Mouse (Mus musculus) heart, embryonic 14.5 days (tissue): Measurements from ENCODE around the gene Nfe2. TPM values are rescaled to one million over a fixed set of nuclear protein-coding genes. Genes with fewer than 3 reads are reported as not detected.
A peak's percentile ranks its signal among the peaks of the same experiment; 100 is the strongest.

Experiments used
- ATAC-seq: fragments of 200-750 bp; cut with Nextera tagmentation; 2 replicates; pipeline ENCODE4 v1.8.0; 2017; ENCODE audit warnings: low read depth, moderate TSS enrichment; ENCODE audit not compliant: insufficient number of reproducible peaks, insufficient read depth, low FRiP score
- H3K27ac ChIP-seq, 2 experiments: fragments of 200-500 bp in 1 of 2; fragments of 300-500 bp in 1 of 2; sonication (generic) in 1 of 2; replicated peaks in 1 of 2; 2 replicates each; pipeline ENCODE4 v1.5.1; 2012 to 2014; ENCODE audit warnings: low read depth in 2 of 2, low read length in 2 of 2, control low read depth in 1 of 2, mild to moderate bottlenecking in 1 of 2, mixed read lengths in 1 of 2; ENCODE audit not compliant: control insufficient read depth in 1 of 2, insufficient read depth in 1 of 2
- H3K27me3 ChIP-seq: fragments of 300-500 bp; sonication (generic); 2 replicates; pipeline ENCODE4 v1.6.1; 2014; ENCODE audit warnings: mild to moderate bottlenecking, low read length, control low read depth; ENCODE audit not compliant: control insufficient read depth, insufficient read depth
- H3K36me3 ChIP-seq: fragments of 300-500 bp; sonication (generic); 2 replicates; pipeline ENCODE4 v1.6.1; 2014; ENCODE audit warnings: mild to moderate bottlenecking, control low read depth, low read length, mixed read lengths; ENCODE audit not compliant: control insufficient read depth, insufficient read depth
- H3K4me1 ChIP-seq, 2 experiments: fragments of 200-500 bp in 1 of 2; fragments of 300-500 bp in 1 of 2; sonication (generic) in 1 of 2; 2 replicates each; pipeline ENCODE4 v1.6.1; 2012 to 2014; ENCODE audit warnings: low read length in 2 of 2, control low read depth in 1 of 2, mixed read lengths in 1 of 2; ENCODE audit not compliant: control insufficient read depth in 2 of 2, insufficient read depth in 2 of 2
- H3K4me2 ChIP-seq: fragments of 300-500 bp; sonication (generic); 2 replicates; pipeline ENCODE4 v1.6.1; 2014; ENCODE audit warnings: mild to moderate bottlenecking, low read length
- H3K4me3 ChIP-seq, 2 experiments: fragments of 200-500 bp in 1 of 2; fragments of 300-500 bp in 1 of 2; sonication (generic) in 1 of 2; 2 replicates each; pipeline ENCODE4 v1.5.1; 2012 to 2014; ENCODE audit warnings: low read length in 2 of 2, mild to moderate bottlenecking in 2 of 2, control low read depth in 1 of 2, low read depth in 1 of 2, moderate library complexity in 1 of 2; ENCODE audit not compliant: control insufficient read depth in 1 of 2, insufficient read depth in 1 of 2
- H3K9ac ChIP-seq: fragments of 300-500 bp; sonication (generic); 2 replicates; pipeline ENCODE4 v1.6.1; 2014; ENCODE audit warnings: mild to moderate bottlenecking, low read length
- H3K9me3 ChIP-seq: fragments of 300-500 bp; sonication (generic); 2 replicates; pipeline ENCODE4 v1.6.1; 2016; ENCODE audit warnings: low read length, control low read depth; ENCODE audit not compliant: control insufficient read depth
- WGBS: fragments of 180-500 bp; shearing (Covaris S2); extraction: QIAGEN DNeasy Blood & Tissue Kit; methylation state at CpG from one replicate; pipeline ENCODE4 v1.1.7; 2014; 5-methylcytosine and 5-hydroxymethylcytosine counted together
- polyA plus RNA-seq: library from polyadenylated mRNA; unstranded; fragments of >200 nt; fragmentation: Nextera tagmentation; extraction: Ambion mirVana; gene quantifications from 2 replicates; pipeline ENCODE4 v1.2.1, GENCODE M21; 2014

The Nfe2 gene
- polyA plus RNA-seq, 1 experiment from 2014 or later, result 2.2 TPM

GRCm38 (mm10) chr15:103289600-103289999 is 31.4 kb upstream of the Nfe2 start:
- Histone ChIP-seq H3K27ac (no peak overlapping the region), H3K36me3 (peaks cover 51% of the 10 kb centered on the region), H3K4me3 (no peak overlapping the region), H3K4me2 (no peak overlapping the region), H3K9ac (no peak overlapping the region), H3K9me3 (no peaks in the 10 kb centered on the region), H3K27me3 (no peaks in the 10 kb centered on the region), H3K4me1 (peaks cover 6 to 26% of the 10 kb centered on the region in 2 experiments)
- ATAC-seq, result no peak
- WGBS, result 50% methylated on average over 5 of the region's 5 CpGs

GRCm38 (mm10) chr15:103285778-103286417 is 27.7 kb upstream of the Nfe2 start:
- Histone ChIP-seq H3K27ac (peak overlapping the region; percentile 64 to 73), H3K27me3 (no peaks in the 10 kb centered on the region), H3K4me1 (peaks cover 7 to 30% of the 10 kb centered on the region in 2 experiments), H3K9ac (peak overlapping the region; percentile 18; the same call in 1 of the 2 replicates), H3K4me2 (0 out of 2 replicates have a peak overlapping the region, but pooled peaks have one; percentile 1), H3K36me3 (peaks cover 18% of the 10 kb centered on the region), H3K4me3 (no peak overlapping the region), H3K9me3 (no peaks in the 10 kb centered on the region)
- 59% methylated on average over 1 of the region's 1 CpGs for WGBS
- ATAC-seq, result peak; percentile 73

- peaks cover 12% of the 10 kb centered on the region for H3K36me3 ChIP-seq
- 34% methylated on average over 2 of the region's 2 CpGs for WGBS
- H3K4me3 ChIP-seq, result no peak overlapping the region
- no peaks in the 10 kb centered on the region for H3K27me3 ChIP-seq
- H3K27ac ChIP-seq, result peak overlapping the region; percentile 36 to 73
- H3K4me2 ChIP-seq, result no peak overlapping the region
- peaks cover 7 to 26% of the 10 kb centered on the region in 2 experiments for H3K4me1 ChIP-seq
- H3K9ac ChIP-seq, result peak overlapping the region; percentile 18; the same call in 1 of the 2 replicates
- ATAC-seq, result no peak
- H3K9me3 ChIP-seq, result no peaks in the 10 kb centered on the region
These were observed 26.4 kb upstream of the Nfe2 start for GRCm38 (mm10) chr15:103284647-103285046.

- Histone ChIP-seq H3K36me3 (peaks cover 6% of the 10 kb centered on the region), H3K9me3 (no peaks in the 10 kb centered on the region), H3K27me3 (no peaks in the 10 kb centered on the region), H3K27ac (no peak overlapping the region; a peak in 1 of 4 replicates), H3K4me2 (no peak overlapping the region), H3K9ac (no peak overlapping the region), H3K4me1 (peaks cover 7 to 23% of the 10 kb centered on the region in 2 experiments), H3K4me3 (no peak overlapping the region)
- ATAC-seq, result no peak
- 74% methylated on average over 3 of the region's 3 CpGs for WGBS
These were observed 25.9 kb upstream of the Nfe2 start for GRCm38 (mm10) chr15:103284066-103284465.

- H3K4me2 ChIP-seq, result no peak overlapping the region
- no peak overlapping the region for H3K27ac ChIP-seq
- H3K4me1 ChIP-seq, result peaks cover 7 to 23% of the 10 kb centered on the region in 2 experiments
- no peaks in the 10 kb centered on the region for H3K9me3 ChIP-seq
- no peaks in the 10 kb centered on the region for H3K27me3 ChIP-seq
- 89% methylated on average over 3 of the region's 3 CpGs for WGBS
- no peak for ATAC-seq
- H3K36me3 ChIP-seq, result peaks cover 17% of the 10 kb centered on the region; the same call in 1 of the 2 replicates
- H3K9ac ChIP-seq, result no peak overlapping the region
- no peak overlapping the region for H3K4me3 ChIP-seq
These were observed 23.4 kb upstream of the Nfe2 start for GRCm38 (mm10) chr15:103281465-103282205.

- H3K27ac ChIP-seq, result no peak overlapping the region
- H3K4me2 ChIP-seq, result no peak overlapping the region
- H3K9me3 ChIP-seq, result no peaks in the 10 kb centered on the region
- H3K27me3 ChIP-seq, result no peaks in the 10 kb centered on the region
- WGBS, result 61% methylated on average over 3 of the region's 3 CpGs
- no peak overlapping the region for H3K4me3 ChIP-seq
- peaks cover 5 to 18% of the 10 kb centered on the region in 2 experiments for H3K4me1 ChIP-seq
- peaks cover 17% of the 10 kb centered on the region; the same call in 1 of the 2 replicates for H3K36me3 ChIP-seq
- ATAC-seq, result no peak
- H3K9ac ChIP-seq, result no peak overlapping the region
These were observed 22.7 kb upstream of the Nfe2 start for GRCm38 (mm10) chr15:103280817-103281464.

- 65% methylated on average over 3 of the region's 3 CpGs for WGBS
- Histone ChIP-seq H3K27me3 (no peaks in the 10 kb centered on the region), H3K9ac (no peak overlapping the region), H3K4me1 (peaks cover 2 to 6% of the 10 kb centered on the region in 2 experiments; a peak in 3 of 4 replicates), H3K9me3 (no peaks in the 10 kb centered on the region), H3K4me3 (no peak overlapping the region), H3K36me3 (peaks cover 17% of the 10 kb centered on the region; the same call in 1 of the 2 replicates), H3K27ac (no peak overlapping the region), H3K4me2 (no peak overlapping the region)
- ATAC-seq, result no peak
These were observed 21.5 kb upstream of the Nfe2 start for GRCm38 (mm10) chr15:103279750-103280149.
